Mouse (Mus musculus) cerebellum, adult (tissue): ENCODE results near the gene Zc3h14.

ENCODE experiments used
- ATAC-seq: cut with Nextera tagmentation; 2 replicates; pipeline ENCODE4 v1.9.2; 2017; ENCODE audit warnings: mild to moderate bottlenecking, moderate library complexity, mixed read lengths; ENCODE audit not compliant: insufficient number of reproducible peaks, low FRiP score, low TSS enrichment

The Zc3h14 gene

GRCm38 (mm10) chr12:98834879-98835278, 88.1 kb downstream of the Zc3h14 start:
- ATAC-seq, result no peak

GRCm38 (mm10) chr12:98835466-98835865, 88.7 kb downstream of the Zc3h14 start:
- ATAC-seq, result no peak
